Comparison of ENCODE assay signal across 8 mouse cellular contexts in genomic region chr6:72955517-72956198, GRCm38 (mm10). TPM values are rescaled to one million over a fixed set of nuclear protein-coding genes. Genes with fewer than 3 reads are reported as not detected.
A peak's percentile ranks its signal among the peaks of the same experiment; 100 is the strongest.
DNase-seq lines count a peak whose midpoint lies in the region; ATAC-seq and TF ChIP-seq lines count a peak whose summit lies in the region.

No protein-coding gene starts in this region.

- DNase-seq in heart, adult 8-10 months (ENCODE audit: low spot score): no peak
- peak; percentile 48 for DNase-seq in ES-CJ7 (ENCODE audit: low read depth, low spot score)
- DNase-seq in limb, embryonic 14.5 days (ENCODE audit: low spot score): no peak
- peak; percentile 64 to 71 for DNase-seq in spleen, postnatal 36 days (ENCODE audit: low spot score in 2 of 2)
- DNase-seq in gastrocnemius, postnatal 14 days: no peak
- DNase-seq in adrenal gland, adult 18-20 months (ENCODE audit: low spot score in 2 of 2): no peak

- no peaks in the 10 kb centered on the region for H3K27me3 ChIP-seq in heart, embryonic 11.5 days (ENCODE audit: control insufficient read depth, insufficient read depth, low read length)
- H3K27me3 ChIP-seq in forebrain, embryonic 13.5 days: no peaks in the 10 kb centered on the region
- no peaks in the 10 kb centered on the region for H3K27me3 ChIP-seq in limb, embryonic 14.5 days (ENCODE audit: control insufficient read depth, insufficient read depth, low read length)

- H3K27ac ChIP-seq in heart, embryonic 11.5 days (ENCODE audit: low read depth, low read length): peak overlapping the region; percentile 15; the same call in 1 of the 2 replicates
- peak overlapping the region; percentile 94 for H3K27ac ChIP-seq in forebrain, embryonic 13.5 days
- H3K27ac ChIP-seq in limb, embryonic 14.5 days (replicated peaks; ENCODE audit: low read depth, low read length): 0 out of 2 replicates have a peak overlapping the region, but pooled peaks have one; percentile 4

- H3K36me3 ChIP-seq in heart, embryonic 11.5 days (ENCODE audit: control insufficient read depth, insufficient read depth, low read length): no peaks in the 10 kb centered on the region
- H3K36me3 ChIP-seq in forebrain, embryonic 13.5 days (ENCODE audit: poor library complexity, severe bottlenecking): 0 out of 2 replicates have a peak, but pooled peaks cover 4% of the 10 kb centered on the region
- H3K36me3 ChIP-seq in limb, embryonic 14.5 days (ENCODE audit: control insufficient read depth, insufficient read depth, low read length): no peaks in the 10 kb centered on the region

- H3K4me1 ChIP-seq in heart, embryonic 11.5 days (ENCODE audit: control insufficient read depth, insufficient read depth, low read length): peaks cover 14% of the 10 kb centered on the region
- peaks cover 24% of the 10 kb centered on the region for H3K4me1 ChIP-seq in forebrain, embryonic 13.5 days
- peaks cover 30% of the 10 kb centered on the region for H3K4me1 ChIP-seq in limb, embryonic 14.5 days (ENCODE audit: control insufficient read depth, insufficient read depth, low read length)

- TF ChIP-seq POLR2A in limb, embryonic 14.5 days (IDR thresholded peaks at IDR 0.05; ENCODE audit: borderline replicate concordance, extremely low read depth, insufficient read depth, insufficient read length): no peak

- H3K4me2 ChIP-seq in heart, embryonic 11.5 days: peak overlapping the region; percentile 86
- peak overlapping the region; percentile 75 for H3K4me2 ChIP-seq in forebrain, embryonic 13.5 days
- no peak overlapping the region for H3K4me2 ChIP-seq in limb, embryonic 14.5 days (replicated peaks; ENCODE audit: low read depth, low read length, severe bottlenecking)

- intact Hi-C loops in gastrocnemius, postnatal 14 days (cut with DNase I; ENCODE audit: low total_unique reads): no loop called here

- 56% methylated on average over 8 of the region's 8 CpGs for WGBS in heart, embryonic 11.5 days (ENCODE audit: insufficient replicate concordance)
- 46% methylated on average over 8 of the region's 8 CpGs for WGBS in forebrain, embryonic 13.5 days
- whole genome bisulfite sequencing in limb, embryonic 14.5 days: 67% methylated on average over 8 of the region's 8 CpGs

- H3K9ac ChIP-seq in heart, embryonic 11.5 days (ENCODE audit: low read depth, low read length): no peak overlapping the region
- peak overlapping the region; percentile 99 for H3K9ac ChIP-seq in forebrain, embryonic 13.5 days
- no peak overlapping the region for H3K9ac ChIP-seq in limb, embryonic 14.5 days (ENCODE audit: low read depth, low read length, severe bottlenecking)

- H3K9me3 ChIP-seq in heart, embryonic 11.5 days (replicated peaks; ENCODE audit: control insufficient read depth, low read length): no peaks in the 10 kb centered on the region
- H3K9me3 ChIP-seq in forebrain, embryonic 13.5 days (replicated peaks): no peaks in the 10 kb centered on the region
- no peaks in the 10 kb centered on the region for H3K9me3 ChIP-seq in limb, embryonic 14.5 days (ENCODE audit: control insufficient read depth, low read length)

- H3K4me3 ChIP-seq in heart, embryonic 11.5 days (ENCODE audit: low read depth, low read length): no peak overlapping the region; the same call in 1 of the 2 replicates
- peak overlapping the region; percentile 94 for H3K4me3 ChIP-seq in forebrain, embryonic 13.5 days
- H3K4me3 ChIP-seq in limb, embryonic 14.5 days (replicated peaks; ENCODE audit: low read length): peak overlapping the region; percentile 88; the same call in 1 of the 2 replicates

- no peak for ATAC-seq in heart, embryonic 11.5 days (replicated peaks; ENCODE audit: insufficient number of reproducible peaks, low FRiP score, low TSS enrichment)
- no peak for ATAC-seq in forebrain, embryonic 13.5 days
- ATAC-seq in limb, embryonic 14.5 days (ENCODE audit: low FRiP score, low read depth): no peak

RNA-seq across cellular contexts. Expression of gene Tmsb10, which starts 2.9 kb away (rescaled TPM):
- polyA plus RNA-seq in heart, embryonic 11.5 days (2014; fragmentation: Nextera tagmentation; extraction: Ambion mirVana): 1,975 and 2,031 TPM in 2 replicates
- total RNA-seq in heart, adult 8-10 months (2022): 100 to 1,000 TPM in 1 of 4 experiments, 10 to 100 TPM in 3; 69.4 to 102 (median 73.2) TPM
- 3,443 and 4,664 TPM in 2 replicates for polyA plus RNA-seq in forebrain, embryonic 13.5 days (2015; fragmentation: Nextera tagmentation; extraction: Ambion mirVana)
- polyA plus RNA-seq in limb, embryonic 14.5 days (2012; rRNA removed): 698 and 1,253 TPM in 2 replicates
- 2,385 and 2,395 TPM in 2 replicates for polyA plus RNA-seq in limb, embryonic 14.5 days (2014; fragmentation: Nextera tagmentation; extraction: Ambion mirVana)
- total RNA-seq in gastrocnemius, postnatal 14 days (2021): 100 to 1,000 TPM; 225 to 328 TPM
- 100 to 1,000 TPM; 151 to 215 TPM for total RNA-seq in adrenal gland, adult 18-20 months (2021)

RNA-seq across cellular contexts. Expression of gene Kcmf1, which starts 55.9 kb away (rescaled TPM):
- polyA plus RNA-seq in heart, embryonic 11.5 days (2014; fragmentation: Nextera tagmentation; extraction: Ambion mirVana): 44.7 and 46.1 TPM in 2 replicates
- 100 to 1,000 TPM in 1 of 4 experiments, 10 to 100 TPM in 3; 86.4 to 102 (median 90.7) TPM for total RNA-seq in heart, adult 8-10 months (2022)
- polyA plus RNA-seq in forebrain, embryonic 13.5 days (2015; fragmentation: Nextera tagmentation; extraction: Ambion mirVana): 28.4 and 28.8 TPM in 2 replicates
- 86.9 and 119 TPM in 2 replicates for polyA plus RNA-seq in limb, embryonic 14.5 days (2012; rRNA removed)
- polyA plus RNA-seq in limb, embryonic 14.5 days (2014; fragmentation: Nextera tagmentation; extraction: Ambion mirVana): 61.4 and 65.5 TPM in 2 replicates
- total RNA-seq in gastrocnemius, postnatal 14 days (2021): 10 to 100 TPM; 78.7 to 84.8 TPM
- total RNA-seq in adrenal gland, adult 18-20 months (2021): 100 to 1,000 TPM in 1 of 2 experiments, 10 to 100 TPM in 1; 95.6 to 101 TPM

Comparison
In these comparisons a context has a peak if more than half of its experiments do, and no peak if none do; other contexts are left out.
1. H3K27ac ChIP-seq: peak in every context shown above with its lines; median percentile 94 in forebrain, embryonic 13.5 days; 15 in heart, embryonic 11.5 days; 4 in limb, embryonic 14.5 days.
2. DNase-seq: peak in ES-CJ7 (single experiment) and spleen, postnatal 36 days (2 of 2); none in heart, adult 8-10 months (single experiment), limb, embryonic 14.5 days (single experiment), gastrocnemius, postnatal 14 days (single experiment) and adrenal gland, adult 18-20 months (0 of 2).